Mouse (Mus musculus): ENCODE measurements around the gene Srd5a1. TPM values are rescaled to one million over a fixed set of nuclear protein-coding genes. Genes with fewer than 3 reads are reported as not detected.

Gene Srd5a1
- polyA plus RNA-seq, 1 experiment, result 4.7 TPM

DNA sequence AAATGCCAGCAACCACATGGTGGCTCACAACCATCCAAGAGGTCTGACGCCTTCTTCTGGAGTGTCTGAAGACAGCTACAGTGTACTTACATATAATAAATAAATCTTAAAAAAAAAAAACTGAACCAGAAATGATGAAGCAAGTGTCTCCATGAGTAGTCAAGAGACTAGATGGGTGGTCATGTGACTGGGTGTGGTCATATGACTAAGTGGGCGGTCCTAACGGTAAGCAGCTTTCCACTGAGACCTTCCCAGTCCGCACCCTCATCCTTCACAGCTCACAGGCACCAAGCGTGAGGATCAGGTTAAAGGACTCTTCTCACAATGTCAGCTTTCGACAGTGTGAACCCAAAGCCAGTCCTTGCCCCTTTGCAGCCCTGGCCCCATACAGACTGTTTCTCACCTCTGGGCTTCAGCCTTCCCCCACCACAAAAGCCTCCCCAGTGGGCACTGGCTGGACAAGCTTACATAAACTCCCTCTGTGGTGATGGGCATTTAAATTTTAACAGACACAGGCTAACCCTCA is 55.2 kb downstream of the Srd5a1 start:
- Histone ChIP-seq H3ac (ENCODE audit: control insufficient read depth, insufficient read length, low read depth) (no peak overlapping the region), H3K4me3 (ENCODE audit: insufficient read depth, poor library complexity, severe bottlenecking) (no peak overlapping the region), H3K79me3 (ENCODE audit: low read depth) (no peaks in the 10 kb centered on the region), H3K27me3 (ENCODE audit: control insufficient read depth, insufficient read depth, insufficient read length) (no peaks in the 10 kb centered on the region), H3K79me2 (ENCODE audit: control insufficient read depth, insufficient read depth) (no peaks in the 10 kb centered on the region), H3K36me3 (ENCODE audit: control insufficient read depth, insufficient read depth) (no peaks in the 10 kb centered on the region)
- TF ChIP-seq CEBPB (IDR thresholded peaks at IDR 0.05; ENCODE audit: low read depth) (no peak), USF1 (IDR thresholded peaks at IDR 0.05; ENCODE audit: low read depth) (peak; percentile 41)

DNA sequence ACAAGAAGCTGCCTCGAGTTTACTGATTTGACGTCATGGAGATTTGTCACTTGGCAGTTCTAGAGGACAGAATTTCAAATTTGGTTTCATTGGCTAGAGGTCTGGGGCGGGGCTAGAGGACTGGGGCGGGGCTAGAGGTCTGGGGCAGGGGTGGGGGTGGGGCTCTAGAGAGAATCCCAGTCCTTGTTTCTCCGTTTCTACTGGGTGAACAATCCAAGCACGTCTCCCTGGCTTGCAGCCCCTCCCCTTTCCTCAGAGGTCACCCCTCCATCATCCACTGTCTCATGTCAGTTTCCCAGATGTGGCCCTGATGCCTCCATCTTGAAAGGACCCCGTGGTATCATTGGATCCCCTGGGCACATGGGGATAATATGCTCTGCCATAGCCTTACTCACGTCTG is 56.2 kb downstream of the Srd5a1 start:
- no peaks in the 10 kb centered on the region for H3K79me3 ChIP-seq (ENCODE audit: low read depth)
- no peak overlapping the region for H3K4me3 ChIP-seq (ENCODE audit: insufficient read depth, poor library complexity, severe bottlenecking)
- TF ChIP-seq FOSL1 (IDR thresholded peaks at IDR 0.05; ENCODE audit: insufficient read depth, low read length, poor library complexity, severe bottlenecking) (no peak), MAX (IDR thresholded peaks at IDR 0.05) (no peak), USF1 (IDR thresholded peaks at IDR 0.05; ENCODE audit: low read depth) (no peak), CTCF (IDR thresholded peaks at IDR 0.05; ENCODE audit: control insufficient read depth, insufficient read depth, insufficient read length) (no peak), CEBPB (IDR thresholded peaks at IDR 0.05; ENCODE audit: low read depth) (no peak), MYOG (IDR thresholded peaks at IDR 0.05; ENCODE audit: control insufficient read depth, extremely low read depth, insufficient read length) (no peak), MYOD1 (IDR thresholded peaks at IDR 0.05; ENCODE audit: control insufficient read depth, insufficient read length, low read depth) (no peak)
- H3K79me2 ChIP-seq (ENCODE audit: control insufficient read depth, insufficient read depth), result no peaks in the 10 kb centered on the region
- H3K36me3 ChIP-seq (ENCODE audit: control insufficient read depth, insufficient read depth), result no peaks in the 10 kb centered on the region
- H3ac ChIP-seq (ENCODE audit: control insufficient read depth, insufficient read length, low read depth), result no peak overlapping the region
- H3K27me3 ChIP-seq (ENCODE audit: control insufficient read depth, insufficient read depth, insufficient read length), result no peaks in the 10 kb centered on the region

- H3K79me3 ChIP-seq (ENCODE audit: low read depth), result no peaks in the 10 kb centered on the region
- no peaks in the 10 kb centered on the region for H3K79me2 ChIP-seq (ENCODE audit: control insufficient read depth, insufficient read depth)
- no peaks in the 10 kb centered on the region for H3K27me3 ChIP-seq (ENCODE audit: control insufficient read depth, insufficient read depth, insufficient read length)
- no peak overlapping the region for H3K4me3 ChIP-seq (ENCODE audit: insufficient read depth, poor library complexity, severe bottlenecking)
- H3K36me3 ChIP-seq (ENCODE audit: control insufficient read depth, insufficient read depth), result no peaks in the 10 kb centered on the region
- H3ac ChIP-seq (ENCODE audit: control insufficient read depth, insufficient read length, low read depth), result no peak overlapping the region
- TF ChIP-seq MYOG (IDR thresholded peaks at IDR 0.05; ENCODE audit: control insufficient read depth, extremely low read depth, insufficient read length) (no peak), FOSL1 (IDR thresholded peaks at IDR 0.05; ENCODE audit: insufficient read depth, low read length, poor library complexity, severe bottlenecking) (no peak), USF1 (IDR thresholded peaks at IDR 0.05; ENCODE audit: low read depth) (no peak), MYOD1 (IDR thresholded peaks at IDR 0.05; ENCODE audit: control insufficient read depth, insufficient read length, low read depth) (no peak)
Observed at GRCm38 (mm10) chr13:69554255-69554654, 57.0 kb downstream of the Srd5a1 start.

DNA sequence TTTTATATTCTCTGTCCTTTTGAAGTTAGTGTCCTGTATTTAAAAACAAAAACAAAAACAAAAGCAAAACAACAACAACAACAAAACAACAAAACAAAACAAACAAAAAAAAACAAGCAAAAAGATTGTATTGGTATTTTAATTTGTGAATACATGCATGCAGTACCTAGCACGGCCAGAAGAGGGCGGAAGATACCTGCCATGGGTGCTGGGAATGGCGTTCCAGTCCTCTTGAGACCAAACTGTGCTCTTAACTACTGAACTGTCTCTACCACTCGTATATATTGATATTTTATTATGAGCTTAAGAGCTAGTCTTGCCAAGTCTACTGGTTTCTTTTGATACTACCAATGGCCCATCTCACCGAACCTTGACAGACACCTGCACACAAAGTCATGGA is 58.2 kb downstream of the Srd5a1 start:
- Histone ChIP-seq H3K79me3 (ENCODE audit: low read depth) (no peaks in the 10 kb centered on the region), H3ac (ENCODE audit: control insufficient read depth, insufficient read length, low read depth) (no peak overlapping the region), H3K79me2 (ENCODE audit: control insufficient read depth, insufficient read depth) (no peaks in the 10 kb centered on the region), H3K27me3 (ENCODE audit: control insufficient read depth, insufficient read depth, insufficient read length) (no peaks in the 10 kb centered on the region), H3K36me3 (ENCODE audit: control insufficient read depth, insufficient read depth) (no peaks in the 10 kb centered on the region), H3K4me3 (ENCODE audit: insufficient read depth, poor library complexity, severe bottlenecking) (no peak overlapping the region)
- TF ChIP-seq CEBPB (IDR thresholded peaks at IDR 0.05; ENCODE audit: low read depth), result no peak
- TF ChIP-seq MYOD1 (IDR thresholded peaks at IDR 0.05; ENCODE audit: control insufficient read depth, insufficient read length, low read depth), result no peak
- no peak for TF ChIP-seq USF1 (IDR thresholded peaks at IDR 0.05; ENCODE audit: low read depth)
- TF ChIP-seq MYOG (IDR thresholded peaks at IDR 0.05; ENCODE audit: control insufficient read depth, extremely low read depth, insufficient read length), result no peak
- no peak for TF ChIP-seq CTCF (IDR thresholded peaks at IDR 0.05; ENCODE audit: control insufficient read depth, insufficient read depth, insufficient read length)
- no peak for TF ChIP-seq FOSL1 (IDR thresholded peaks at IDR 0.05; ENCODE audit: insufficient read depth, low read length, poor library complexity, severe bottlenecking)
- no peak for TF ChIP-seq MAX (IDR thresholded peaks at IDR 0.05)

- Histone ChIP-seq H3K4me3 (ENCODE audit: insufficient read depth, poor library complexity, severe bottlenecking) (no peak overlapping the region), H3K79me2 (ENCODE audit: control insufficient read depth, insufficient read depth) (no peaks in the 10 kb centered on the region), H3ac (ENCODE audit: control insufficient read depth, insufficient read length, low read depth) (no peak overlapping the region), H3K36me3 (ENCODE audit: control insufficient read depth, insufficient read depth) (no peaks in the 10 kb centered on the region), H3K27me3 (ENCODE audit: control insufficient read depth, insufficient read depth, insufficient read length) (no peaks in the 10 kb centered on the region), H3K79me3 (ENCODE audit: low read depth) (no peaks in the 10 kb centered on the region)
- TF ChIP-seq MYOD1 (IDR thresholded peaks at IDR 0.05; ENCODE audit: control insufficient read depth, insufficient read length, low read depth), result no peak
Observed at GRCm38 (mm10) chr13:69550831-69551230, 60.4 kb downstream of the Srd5a1 start.

DNA sequence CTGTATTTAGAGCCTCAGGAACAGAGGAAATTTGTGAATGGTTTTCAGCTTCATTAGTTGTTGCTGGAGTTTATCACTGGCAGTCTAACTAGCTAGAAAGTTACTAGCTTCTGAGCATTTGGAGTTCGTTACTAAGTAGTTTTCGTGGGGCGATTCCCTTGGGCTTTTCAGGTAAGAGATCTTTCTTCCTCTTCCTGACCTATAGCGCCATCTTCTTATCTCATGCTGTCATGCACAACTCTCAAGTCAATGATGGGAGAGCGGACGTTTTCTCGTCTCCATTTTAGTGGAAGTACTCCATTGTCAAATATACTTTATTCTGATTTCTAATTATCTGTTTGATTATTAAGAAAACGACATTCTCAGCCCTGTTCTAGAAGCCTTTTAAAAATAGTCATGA is 61.3 kb downstream of the Srd5a1 start:
- Histone ChIP-seq H3ac (ENCODE audit: control insufficient read depth, insufficient read length, low read depth) (no peak overlapping the region), H3K79me3 (ENCODE audit: low read depth) (no peaks in the 10 kb centered on the region), H3K36me3 (ENCODE audit: control insufficient read depth, insufficient read depth) (no peaks in the 10 kb centered on the region), H3K4me3 (ENCODE audit: insufficient read depth, poor library complexity, severe bottlenecking) (no peak overlapping the region), H3K27me3 (ENCODE audit: control insufficient read depth, insufficient read depth, insufficient read length) (no peaks in the 10 kb centered on the region), H3K79me2 (ENCODE audit: control insufficient read depth, insufficient read depth) (no peaks in the 10 kb centered on the region)
- no peak for TF ChIP-seq MYOD1 (IDR thresholded peaks at IDR 0.05; ENCODE audit: control insufficient read depth, insufficient read length, low read depth)
- no peak for TF ChIP-seq MAX (IDR thresholded peaks at IDR 0.05)
- no peak for TF ChIP-seq USF1 (IDR thresholded peaks at IDR 0.05; ENCODE audit: low read depth)
- no peak for TF ChIP-seq CEBPB (IDR thresholded peaks at IDR 0.05; ENCODE audit: low read depth)
- TF ChIP-seq CTCF (IDR thresholded peaks at IDR 0.05; ENCODE audit: control insufficient read depth, insufficient read depth, insufficient read length), result no peak
- TF ChIP-seq FOSL1 (IDR thresholded peaks at IDR 0.05; ENCODE audit: insufficient read depth, low read length, poor library complexity, severe bottlenecking), result no peak
- no peak for TF ChIP-seq MYOG (IDR thresholded peaks at IDR 0.05; ENCODE audit: control insufficient read depth, extremely low read depth, insufficient read length)
